Mouse (Mus musculus) stomach, embryonic 15.5 days (tissue): Measurements from ENCODE around the gene Gm37240. TPM values are rescaled to one million over a fixed set of nuclear protein-coding genes. Genes with fewer than 3 reads are reported as not detected.

Experiments
- ATAC-seq: fragments of 200-750 bp; cut with Nextera tagmentation; 2 replicates; pipeline ENCODE4 v1.8.0; 2017; ENCODE audit warnings: low read depth, moderate number of reproducible peaks, moderate TSS enrichment; ENCODE audit not compliant: insufficient read depth, low FRiP score
- H3K27ac ChIP-seq: fragments of 300-500 bp; sonication (generic); 2 replicates; pipeline ENCODE4 v1.5.1; 2015; ENCODE audit warnings: mild to moderate bottlenecking, inconsistent platforms
- H3K27me3 ChIP-seq: fragments of 300-500 bp; sonication (generic); replicated peaks from 2 replicates; pipeline ENCODE4 v1.6.1; 2015; ENCODE audit warnings: inconsistent platforms
- H3K36me3 ChIP-seq: fragments of 300-500 bp; sonication (generic); 2 replicates; pipeline ENCODE4 v1.6.1; 2015; ENCODE audit warnings: inconsistent platforms
- H3K4me1 ChIP-seq: fragments of 300-500 bp; sonication (generic); 2 replicates; pipeline ENCODE4 v1.6.1; 2015; ENCODE audit warnings: inconsistent platforms
- H3K4me2 ChIP-seq: fragments of 300-500 bp; sonication (generic); 2 replicates; pipeline ENCODE4 v1.6.1; 2015; ENCODE audit warnings: mild to moderate bottlenecking, inconsistent platforms
- H3K4me3 ChIP-seq: fragments of 300-500 bp; sonication (generic); replicated peaks from 2 replicates; pipeline ENCODE4 v1.5.1; 2015; ENCODE audit warnings: inconsistent platforms
- H3K9ac ChIP-seq: fragments of 300-500 bp; sonication (generic); 2 replicates; pipeline ENCODE4 v1.6.1; 2015; ENCODE audit warnings: inconsistent platforms
- H3K9me3 ChIP-seq: fragments of 300-500 bp; sonication (generic); 2 replicates; pipeline ENCODE4 v1.6.1; 2016; ENCODE audit warnings: inconsistent platforms
- WGBS: fragments of 180-500 bp; shearing (Covaris S2); methylation state at CpG from one replicate; pipeline ENCODE4 v1.1.7; 2015; 5-methylcytosine and 5-hydroxymethylcytosine counted together
- polyA plus RNA-seq: library from polyadenylated mRNA; unstranded; fragments of >200 nt; fragmentation: Nextera tagmentation; extraction: Ambion mirVana; gene quantifications from 2 replicates; pipeline ENCODE4 v1.2.1, GENCODE M21; 2015

Gene Gm37240
- polyA plus RNA-seq, 1 experiment from 2014 or later: 8.6 TPM

DNA sequence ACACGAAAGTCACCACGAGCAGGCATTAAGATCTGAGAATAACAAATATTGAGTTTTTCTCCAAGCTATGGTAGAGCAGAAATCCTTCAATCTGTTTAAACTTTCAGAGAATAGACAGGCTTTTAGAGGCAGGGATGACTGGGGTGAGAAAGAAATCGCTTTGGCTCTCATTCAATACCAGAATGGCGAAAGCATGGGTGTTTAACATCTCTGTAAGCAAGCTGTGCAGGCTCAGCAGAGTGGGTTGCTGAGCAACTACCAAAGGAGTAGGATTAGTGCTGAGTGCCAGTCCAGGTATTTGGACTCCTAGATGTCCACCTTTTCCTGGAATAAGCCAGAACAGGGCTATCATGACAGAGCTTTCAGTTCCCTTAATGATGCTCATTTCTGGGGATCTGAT, 753.8 kb downstream of the Gm37240 start:
- WGBS: 66% methylated on average over 4 of the region's 4 CpGs
- Histone ChIP-seq H3K4me2 (no peak overlapping the region), H3K27ac (no peak overlapping the region)

DNA sequence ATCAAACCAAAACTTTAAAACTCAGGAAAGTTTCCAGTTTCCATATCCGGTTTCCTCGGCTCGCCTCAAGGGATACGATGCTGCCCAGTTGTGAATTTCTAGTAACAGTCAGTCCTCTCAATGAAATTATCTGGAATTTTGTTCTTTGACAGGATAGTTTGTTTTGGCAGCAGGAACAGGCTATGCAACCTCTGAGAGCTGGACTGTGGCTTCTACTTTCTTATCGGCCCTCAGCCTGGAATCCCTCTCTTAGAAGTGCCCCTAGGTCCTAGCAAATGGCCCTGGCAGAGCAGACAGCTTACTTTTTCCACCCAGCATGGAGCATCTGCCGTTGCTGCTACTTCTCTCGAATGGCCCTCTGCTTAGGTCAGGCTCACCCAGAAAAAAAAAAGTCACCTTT, 755.4 kb downstream of the Gm37240 start:
- no peaks in the 10 kb centered on the region for H3K27me3 ChIP-seq
- H3K4me2 ChIP-seq: no peak overlapping the region
- no peak overlapping the region for H3K9ac ChIP-seq
- H3K4me1 ChIP-seq: no peaks in the 10 kb centered on the region
- no peak overlapping the region for H3K4me3 ChIP-seq
- H3K36me3 ChIP-seq: no peaks in the 10 kb centered on the region
- ATAC-seq: no peak
- 61% methylated on average over 7 of the region's 7 CpGs for WGBS
- H3K9me3 ChIP-seq: no peaks in the 10 kb centered on the region
- no peak overlapping the region for H3K27ac ChIP-seq

More for the DNA sequence above, 753.8 kb downstream of the Gm37240 start:
- no peak for ATAC-seq
- Histone ChIP-seq H3K4me3 (no peak overlapping the region), H3K9me3 (no peaks in the 10 kb centered on the region), H3K9ac (no peak overlapping the region), H3K36me3 (no peaks in the 10 kb centered on the region), H3K4me1 (no peaks in the 10 kb centered on the region), H3K27me3 (no peaks in the 10 kb centered on the region)

DNA sequence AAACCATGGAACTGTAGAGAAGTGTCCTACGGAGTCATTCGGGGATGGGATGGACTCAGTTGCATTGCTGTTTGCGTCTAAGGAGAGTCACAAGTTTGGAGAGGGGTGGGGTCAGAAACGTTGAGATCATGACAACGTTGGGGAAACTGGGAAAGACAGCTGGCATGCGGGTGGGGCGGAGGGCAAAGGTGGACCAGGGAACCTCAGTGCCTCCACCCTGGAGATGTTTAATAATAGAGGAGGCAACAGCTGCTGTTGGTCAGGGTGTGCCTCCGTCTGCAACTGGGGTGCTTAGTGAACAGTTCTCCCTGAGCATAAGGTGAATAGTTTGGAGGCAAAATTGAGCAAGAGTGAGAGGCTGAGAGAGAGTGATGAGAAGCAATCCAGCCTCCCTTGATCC, 758.8 kb downstream of the Gm37240 start:
- Histone ChIP-seq H3K9me3 (no peaks in the 10 kb centered on the region), H3K27ac (no peak overlapping the region), H3K4me2 (no peak overlapping the region), H3K4me1 (no peaks in the 10 kb centered on the region), H3K36me3 (no peaks in the 10 kb centered on the region), H3K4me3 (no peak overlapping the region), H3K9ac (no peak overlapping the region), H3K27me3 (no peaks in the 10 kb centered on the region)
- no peak for ATAC-seq
- WGBS: 76% methylated on average over 8 of the region's 8 CpGs

DNA sequence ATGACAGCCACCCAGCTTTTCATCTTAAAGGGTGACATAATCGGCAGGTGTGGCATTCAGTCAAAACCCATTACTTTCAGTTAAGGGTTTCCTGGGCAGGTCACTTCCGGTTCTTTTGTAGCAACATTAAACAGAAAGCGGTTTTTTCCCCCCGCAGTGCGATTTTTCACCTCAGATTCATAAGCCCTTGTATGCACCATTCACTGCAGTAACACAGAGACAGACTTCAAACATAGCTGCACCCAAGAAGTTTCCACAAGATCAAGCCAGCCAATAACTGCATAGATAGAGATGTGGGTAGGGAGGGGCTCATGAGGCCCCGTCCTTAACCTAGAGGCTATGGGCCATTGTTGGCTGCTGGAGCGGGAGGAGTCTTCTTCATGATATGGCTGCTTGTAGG, 760.3 kb downstream of the Gm37240 start:
- Histone ChIP-seq H3K9ac (no peak overlapping the region), H3K27ac (no peak overlapping the region), H3K27me3 (no peaks in the 10 kb centered on the region), H3K4me1 (no peaks in the 10 kb centered on the region), H3K4me2 (no peak overlapping the region), H3K4me3 (no peak overlapping the region), H3K9me3 (no peaks in the 10 kb centered on the region), H3K36me3 (no peaks in the 10 kb centered on the region)
- 66% methylated on average over 7 of the region's 7 CpGs for WGBS
- ATAC-seq: no peak

DNA sequence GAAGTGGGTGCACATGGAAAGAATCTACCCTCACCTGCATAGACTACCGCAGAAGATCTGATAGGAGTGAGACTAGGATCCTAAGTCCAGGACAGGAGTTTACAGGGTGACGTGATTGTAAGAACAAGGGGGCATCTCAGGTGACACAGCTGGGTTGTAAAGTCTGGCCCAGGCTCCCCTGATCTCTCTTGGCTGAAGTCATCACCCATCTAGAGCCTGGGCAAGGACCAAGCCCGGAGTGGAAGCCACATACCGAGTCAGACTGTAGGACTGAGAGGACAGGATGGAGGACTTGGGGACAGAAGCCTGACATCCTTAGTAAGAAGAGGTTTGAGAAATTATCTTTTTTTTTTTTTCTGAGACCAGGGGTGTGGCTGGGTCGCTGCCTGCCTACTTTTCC, 761.8 kb downstream of the Gm37240 start:
- H3K4me2 ChIP-seq: no peak overlapping the region
- H3K27me3 ChIP-seq: no peaks in the 10 kb centered on the region
- no peak overlapping the region for H3K4me3 ChIP-seq
- no peaks in the 10 kb centered on the region for H3K4me1 ChIP-seq
- no peak overlapping the region for H3K9ac ChIP-seq
- 92% methylated on average over 5 of the region's 5 CpGs for WGBS
- ATAC-seq: no peak
- H3K27ac ChIP-seq: no peak overlapping the region
- no peaks in the 10 kb centered on the region for H3K36me3 ChIP-seq
- no peaks in the 10 kb centered on the region for H3K9me3 ChIP-seq

DNA sequence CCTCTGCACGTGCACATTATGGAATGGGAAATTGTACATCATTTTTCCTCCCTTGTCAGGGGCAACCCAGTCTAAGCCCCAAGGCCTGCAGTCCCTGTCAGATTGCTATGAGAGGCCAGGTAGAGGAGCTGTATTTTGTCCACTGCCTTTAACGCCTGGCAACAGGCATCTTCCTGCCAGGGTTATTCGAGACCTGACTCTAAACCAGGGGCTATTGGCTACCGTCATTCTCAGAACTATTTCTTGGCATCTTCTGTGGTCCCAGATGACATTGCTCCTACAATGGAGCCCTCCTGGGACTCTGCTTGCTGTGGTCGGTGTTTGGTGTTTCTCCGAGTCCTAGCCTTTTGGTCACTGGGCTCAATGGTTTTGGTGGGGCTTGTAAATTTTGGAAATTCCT, 762.4 kb downstream of the Gm37240 start:
- H3K4me3 ChIP-seq: no peak overlapping the region
- WGBS: 71% methylated on average over 6 of the region's 6 CpGs

DNA sequence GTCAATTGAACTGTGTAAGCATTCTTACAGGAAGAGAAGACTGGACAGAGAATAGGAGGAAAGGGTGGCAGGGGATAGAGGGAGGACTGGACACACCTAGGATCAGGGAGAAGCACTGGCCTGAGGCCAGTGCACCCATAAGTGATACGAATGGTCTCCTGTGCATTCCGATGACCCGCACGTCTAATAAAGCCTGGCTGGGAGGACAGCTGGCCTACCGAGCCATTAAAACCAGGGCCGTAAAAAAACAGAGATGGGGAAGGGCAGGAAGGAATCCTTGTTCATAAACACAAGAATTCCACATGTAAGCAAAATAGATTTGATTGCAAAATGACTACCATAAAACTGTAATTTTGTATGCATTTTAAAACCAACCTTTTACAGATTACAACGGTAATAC, 762.9 kb downstream of the Gm37240 start:
- Histone ChIP-seq H3K4me1 (no peaks in the 10 kb centered on the region), H3K4me2 (no peak overlapping the region), H3K9me3 (no peaks in the 10 kb centered on the region), H3K36me3 (no peaks in the 10 kb centered on the region), H3K27me3 (no peaks in the 10 kb centered on the region), H3K4me3 (no peak overlapping the region), H3K9ac (no peak overlapping the region), H3K27ac (no peak overlapping the region)
- 54% methylated on average over 7 of the region's 7 CpGs for WGBS
- ATAC-seq: no peak

More for the DNA sequence above, 762.4 kb downstream of the Gm37240 start:
- Histone ChIP-seq H3K27me3 (no peaks in the 10 kb centered on the region), H3K36me3 (no peaks in the 10 kb centered on the region), H3K4me1 (no peaks in the 10 kb centered on the region), H3K9ac (no peak overlapping the region), H3K27ac (no peak overlapping the region), H3K4me2 (no peak overlapping the region), H3K9me3 (no peaks in the 10 kb centered on the region)
- ATAC-seq: no peak

DNA sequence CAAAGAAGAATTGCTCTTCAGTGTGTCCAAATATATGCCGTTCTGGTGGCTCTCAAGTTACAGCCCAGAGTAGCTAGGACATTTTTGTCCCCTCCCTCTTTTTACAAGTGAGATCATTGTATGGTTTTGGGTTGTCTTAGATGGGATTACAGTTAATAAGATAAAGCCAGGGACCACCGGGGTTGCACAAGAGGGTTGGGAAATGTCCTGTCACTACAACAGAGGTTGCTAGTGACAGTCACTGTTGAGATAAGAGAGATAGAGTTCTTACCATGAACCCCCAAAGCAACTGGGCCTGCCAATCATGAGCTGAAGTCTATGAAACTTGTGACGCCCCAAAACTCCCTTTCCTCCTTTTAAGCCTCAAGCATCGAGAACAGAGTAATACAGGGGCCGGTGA, 769.6 kb downstream of the Gm37240 start:
- Histone ChIP-seq H3K4me3 (no peak overlapping the region), H3K36me3 (no peaks in the 10 kb centered on the region), H3K27me3 (no peaks in the 10 kb centered on the region), H3K4me2 (no peak overlapping the region), H3K9me3 (no peaks in the 10 kb centered on the region), H3K9ac (no peak overlapping the region), H3K27ac (no peak overlapping the region), H3K4me1 (no peaks in the 10 kb centered on the region)
- ATAC-seq: no peak
- WGBS: 83% methylated on average over 5 of the region's 5 CpGs

DNA sequence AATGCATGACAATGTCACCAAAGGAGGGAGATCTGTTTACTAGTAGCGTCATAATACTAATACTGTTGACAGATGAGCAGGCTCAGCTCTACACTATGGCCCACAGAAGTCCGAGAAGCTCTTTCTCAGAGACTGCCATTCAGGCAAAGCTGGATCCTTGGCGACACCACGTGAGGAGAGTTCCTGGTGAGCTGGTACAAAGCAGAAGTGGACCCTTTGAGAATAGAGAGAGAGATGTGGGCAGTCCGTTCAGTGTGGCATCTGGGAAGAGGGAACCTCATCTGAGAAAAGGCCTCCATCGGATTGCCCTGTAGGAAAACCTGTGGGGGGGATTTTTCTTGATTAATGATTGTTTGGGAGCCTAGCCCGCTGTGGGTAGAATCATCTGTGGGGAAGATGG, 770.3 kb downstream of the Gm37240 start:
- ATAC-seq: no peak
- H3K4me2 ChIP-seq: no peak overlapping the region
- H3K4me1 ChIP-seq: no peaks in the 10 kb centered on the region
- H3K9ac ChIP-seq: no peak overlapping the region
- H3K4me3 ChIP-seq: no peak overlapping the region
- no peaks in the 10 kb centered on the region for H3K27me3 ChIP-seq
- 77% methylated on average over 7 of the region's 7 CpGs for WGBS
- H3K9me3 ChIP-seq: no peaks in the 10 kb centered on the region
- H3K27ac ChIP-seq: no peak overlapping the region
- no peaks in the 10 kb centered on the region for H3K36me3 ChIP-seq

DNA sequence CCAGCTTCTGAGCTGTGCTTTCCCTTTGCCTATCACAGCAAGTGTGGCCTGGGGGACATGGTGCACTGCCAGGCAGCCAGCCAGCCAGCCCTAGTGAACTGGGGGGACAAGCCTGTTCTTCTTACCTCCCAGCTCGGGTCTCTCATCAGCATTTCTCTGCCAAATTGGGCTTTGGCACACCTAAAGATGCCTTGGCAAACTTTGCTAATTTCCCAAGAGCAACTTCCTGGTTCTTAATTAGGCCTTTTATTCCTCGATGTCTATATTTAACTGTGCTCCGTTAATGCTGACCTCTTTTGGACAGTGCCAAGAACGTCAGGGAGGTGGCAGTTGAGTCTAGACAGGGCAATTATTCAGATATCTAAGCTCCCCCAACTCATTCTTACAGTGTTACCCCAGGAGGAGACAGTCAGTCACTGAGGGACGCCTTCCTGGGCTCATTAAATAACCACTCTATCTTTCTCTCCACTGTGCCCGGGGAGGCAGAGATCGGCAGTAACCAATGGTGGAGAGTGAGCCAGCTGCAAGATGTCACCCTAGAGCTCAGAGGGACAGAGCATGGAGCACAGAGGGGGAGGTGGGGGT, 771.3 kb downstream of the Gm37240 start:
- no peak; the same call in 1 of the 2 replicates for ATAC-seq
- Histone ChIP-seq H3K4me2 (no peak overlapping the region), H3K27me3 (no peaks in the 10 kb centered on the region), H3K27ac (no peak overlapping the region), H3K36me3 (no peaks in the 10 kb centered on the region), H3K4me1 (no peaks in the 10 kb centered on the region), H3K4me3 (no peak overlapping the region), H3K9me3 (no peaks in the 10 kb centered on the region), H3K9ac (no peak overlapping the region)
- 44% methylated on average over 7 of the region's 7 CpGs for WGBS

DNA sequence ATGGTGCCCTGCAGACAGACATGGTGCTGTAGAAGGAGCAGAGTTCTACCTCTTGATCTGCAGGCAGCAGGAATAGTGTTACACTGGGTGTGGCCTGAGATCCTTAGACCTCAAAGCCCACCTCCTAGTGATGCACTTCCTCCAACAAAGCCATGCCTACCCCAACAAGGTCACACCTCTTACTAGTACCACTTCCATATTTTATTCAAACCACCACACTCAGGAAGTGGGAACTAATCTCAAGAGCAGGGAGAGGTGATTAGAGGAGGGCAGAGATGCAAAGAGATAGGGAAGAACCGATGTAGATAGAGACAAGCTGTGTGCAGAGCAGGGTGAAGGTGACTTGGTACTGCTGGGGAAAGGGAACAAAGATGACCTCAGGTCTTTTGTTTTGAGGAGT, 773.8 kb downstream of the Gm37240 start:
- H3K4me3 ChIP-seq: no peak overlapping the region
- WGBS: 56% methylated on average over 1 of the region's 1 CpGs
- no peaks in the 10 kb centered on the region for H3K27me3 ChIP-seq
- ATAC-seq: no peak
- no peaks in the 10 kb centered on the region for H3K9me3 ChIP-seq
- H3K9ac ChIP-seq: no peak overlapping the region
- H3K27ac ChIP-seq: no peak overlapping the region
- no peak overlapping the region for H3K4me2 ChIP-seq
- no peaks in the 10 kb centered on the region for H3K36me3 ChIP-seq
- no peaks in the 10 kb centered on the region for H3K4me1 ChIP-seq

DNA sequence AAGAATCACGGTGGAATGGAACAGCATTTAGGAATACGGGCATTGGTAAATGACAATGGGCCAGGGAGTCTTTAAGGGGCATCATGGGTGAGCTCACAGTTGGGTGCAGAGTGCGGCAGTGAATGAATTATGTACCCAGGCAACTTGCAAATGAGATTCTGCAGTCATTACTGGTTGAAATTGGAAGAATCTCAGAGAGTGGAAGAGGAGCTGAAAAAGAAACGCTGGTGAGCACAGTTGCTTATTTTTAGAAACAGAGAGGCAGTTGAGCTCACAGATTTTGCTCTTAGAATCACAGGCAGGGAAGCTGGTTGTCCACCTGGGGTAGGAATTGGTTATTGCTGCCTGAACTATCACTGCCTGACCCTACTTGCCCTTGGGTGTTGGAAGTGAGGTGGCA, 776.6 kb downstream of the Gm37240 start:
- Histone ChIP-seq H3K4me1 (no peaks in the 10 kb centered on the region), H3K9ac (no peak overlapping the region), H3K36me3 (no peaks in the 10 kb centered on the region), H3K9me3 (no peaks in the 10 kb centered on the region), H3K27me3 (no peaks in the 10 kb centered on the region), H3K27ac (no peak overlapping the region), H3K4me3 (no peak overlapping the region), H3K4me2 (no peak overlapping the region)
- ATAC-seq: no peak
- 72% methylated on average over 4 of the region's 4 CpGs for WGBS

DNA sequence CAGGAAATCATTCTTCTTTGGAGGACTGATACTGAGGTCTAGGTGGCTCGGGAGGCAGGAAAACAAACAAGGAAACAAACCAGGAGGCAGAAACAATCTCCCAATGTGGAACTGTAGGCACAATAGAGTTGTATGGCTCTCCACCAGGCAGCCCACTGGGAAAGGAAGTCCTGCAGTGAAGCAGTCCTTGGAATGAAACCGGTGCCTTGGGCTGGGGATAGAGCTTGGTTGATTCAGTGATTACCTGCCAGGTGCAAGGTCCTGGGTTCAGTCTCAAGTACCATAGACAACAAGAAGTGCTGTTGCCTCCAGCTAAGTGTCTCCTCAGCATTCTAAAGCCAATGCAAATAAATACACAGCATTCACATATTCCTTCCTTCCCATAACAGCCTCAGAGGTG, 778.1 kb downstream of the Gm37240 start:
- H3K27ac ChIP-seq: no peak overlapping the region
- no peak overlapping the region for H3K4me3 ChIP-seq
- ATAC-seq: no peak
- H3K4me2 ChIP-seq: no peak overlapping the region
- H3K4me1 ChIP-seq: no peaks in the 10 kb centered on the region
- H3K36me3 ChIP-seq: no peaks in the 10 kb centered on the region
- H3K27me3 ChIP-seq: no peaks in the 10 kb centered on the region
- H3K9me3 ChIP-seq: no peaks in the 10 kb centered on the region
- H3K9ac ChIP-seq: no peak overlapping the region
- WGBS: 35% methylated on average over 2 of the region's 2 CpGs
